ENCODE assay signal across 21 mouse cellular contexts in the genomic region with DNA sequence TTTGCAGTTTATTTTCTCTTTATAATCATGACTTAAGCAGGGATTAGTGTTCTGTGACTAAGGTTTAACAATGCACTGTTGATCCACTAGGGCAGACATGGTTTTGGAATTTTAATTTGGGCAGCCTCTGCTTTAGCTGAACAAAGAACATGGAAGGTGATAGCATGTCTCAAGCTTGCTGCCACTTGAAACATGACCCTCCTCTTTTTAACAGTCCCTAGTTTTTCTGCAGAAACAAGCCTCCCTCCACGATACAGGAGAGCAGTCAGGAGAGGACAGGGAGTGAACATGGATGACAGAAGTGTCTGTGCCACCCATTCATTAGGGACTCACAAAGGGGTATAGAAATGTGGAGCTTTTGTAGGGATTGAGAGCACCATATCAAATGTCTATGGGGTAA. TPM values are rescaled to one million over a fixed set of nuclear protein-coding genes. Genes with fewer than 3 reads are reported as not detected.
A peak's percentile ranks its signal among the peaks of the same experiment; 100 is the strongest.
DNase-seq lines count a peak whose midpoint lies in the region; ATAC-seq and TF ChIP-seq lines count a peak whose summit lies in the region.
"Had no signal": no experiment of that assay in that cellular context is flagged by ENCODE, and none has a peak within 500 bp of the region (broad histone marks: within the 10 kb centered on the region; RNA-seq: fewer than 3 reads in every experiment).

No protein-coding gene starts in this region.

- no peaks in the 10 kb centered on the region for H3K9me3 ChIP-seq in forebrain, embryonic 14.5 days (replicated peaks; ENCODE audit: control insufficient read depth, low read length)
- no peaks in the 10 kb centered on the region for H3K9me3 ChIP-seq in forebrain, postnatal 0 days (ENCODE audit: low read length)
- H3K9me3 ChIP-seq in limb, embryonic 12.5 days, result no peaks in the 10 kb centered on the region
- H3K9me3 ChIP-seq in limb, embryonic 10.5 days (replicated peaks), result no peaks in the 10 kb centered on the region
- H3K9me3 ChIP-seq in midbrain, embryonic 13.5 days, result no peaks in the 10 kb centered on the region
- H3K9me3 ChIP-seq: lung, embryonic 15.5 days had no signal

- H3K4me3 ChIP-seq in forebrain, embryonic 14.5 days (ENCODE audit: low read depth, low read length), result no peak overlapping the region
- no peak overlapping the region for H3K4me3 ChIP-seq in forebrain, postnatal 0 days (ENCODE audit: low read depth, low read length)
- H3K4me3 ChIP-seq in limb, embryonic 12.5 days (replicated peaks), result no peak overlapping the region
- H3K4me3 ChIP-seq in limb, embryonic 10.5 days, result no peak overlapping the region
- no peak overlapping the region for H3K4me3 ChIP-seq in midbrain, embryonic 13.5 days (replicated peaks)
- H3K4me3 ChIP-seq: erythroblast, embryonic 14.5 days; gastrocnemius, adult 2 months; heart, adult 2 months; lung, embryonic 15.5 days had no signal

- H3K4me1 ChIP-seq in forebrain, embryonic 14.5 days (ENCODE audit: control insufficient read depth, insufficient read depth, low read length), result no peaks in the 10 kb centered on the region
- H3K4me1 ChIP-seq in forebrain, postnatal 0 days (ENCODE audit: insufficient read depth), result no peaks in the 10 kb centered on the region
- H3K4me1 ChIP-seq in limb, embryonic 12.5 days (replicated peaks), result 0 out of 2 replicates have a peak, but pooled peaks cover 3% of the 10 kb centered on the region
- no peaks in the 10 kb centered on the region for H3K4me1 ChIP-seq in limb, embryonic 10.5 days
- H3K4me1 ChIP-seq in midbrain, embryonic 13.5 days (replicated peaks), result no peaks in the 10 kb centered on the region; the same call in 1 of the 2 replicates
- H3K4me1 ChIP-seq: lung, embryonic 15.5 days had no signal

- 11% methylated on average over 1 of the region's 1 CpGs for WGBS in forebrain, embryonic 14.5 days
- 30% methylated on average over 1 of the region's 1 CpGs for WGBS in forebrain, postnatal 0 days
- WGBS in limb, embryonic 12.5 days, result 33% methylated on average over 1 of the region's 1 CpGs
- WGBS in limb, embryonic 10.5 days, result 50% methylated on average over 1 of the region's 1 CpGs
- 0% methylated on average over 1 of the region's 1 CpGs for WGBS in midbrain, embryonic 13.5 days

- peak; percentile 62 for ATAC-seq in forebrain, embryonic 14.5 days
- ATAC-seq in forebrain, postnatal 0 days, result no peak
- peak; percentile 68; the same call in 1 of the 2 replicates for ATAC-seq in limb, embryonic 12.5 days (ENCODE audit: insufficient number of reproducible peaks, insufficient read depth, low FRiP score, low TSS enrichment, low read depth)
- ATAC-seq in midbrain, embryonic 13.5 days, result peak; percentile 69
- ATAC-seq in monocyte, adult 5-6 weeks (replicated peaks; ENCODE audit: insufficient number of reproducible peaks, low FRiP score, low TSS enrichment, poor library complexity, severe bottlenecking), result no peak
- ATAC-seq: hindbrain, postnatal 0 days had no signal

- DNase-seq in forebrain, embryonic 14.5 days (ENCODE audit: low spot score), result peak; percentile 19
- DNase-seq in forebrain, postnatal 0 days, result no peak
- no peak for DNase-seq in limb, embryonic 10.5 days (ENCODE audit: low spot score)
- peak; percentile 14 for DNase-seq in embryo, embryonic 11 days
- no peak for DNase-seq in frontal cortex, postnatal 10 days (ENCODE audit: low spot score in 2 of 2)
- DNase-seq: B cell, adult 2 months; cerebellum, adult 11-12 months; cerebellum, postnatal 36 days; gastrocnemius, adult 2 months; heart, adult 2 months; kidney, adult 18-20 months; thymus, adult 2 months had no signal

- no peaks in the 10 kb centered on the region for H3K36me3 ChIP-seq in forebrain, embryonic 14.5 days (ENCODE audit: control insufficient read depth, insufficient read depth, low read length)
- H3K36me3 ChIP-seq in forebrain, postnatal 0 days (ENCODE audit: insufficient read depth), result no peaks in the 10 kb centered on the region
- H3K36me3 ChIP-seq in limb, embryonic 12.5 days, result no peaks in the 10 kb centered on the region
- no peaks in the 10 kb centered on the region for H3K36me3 ChIP-seq in limb, embryonic 10.5 days
- no peaks in the 10 kb centered on the region for H3K36me3 ChIP-seq in midbrain, embryonic 13.5 days
- H3K36me3 ChIP-seq: lung, embryonic 15.5 days had no signal

- H3K27ac ChIP-seq in forebrain, embryonic 14.5 days (ENCODE audit: low read depth, low read length), result no peak overlapping the region
- H3K27ac ChIP-seq in forebrain, postnatal 0 days (ENCODE audit: low read depth, low read length), result no peak overlapping the region
- no peak overlapping the region for H3K27ac ChIP-seq in limb, embryonic 12.5 days
- H3K27ac ChIP-seq in limb, embryonic 10.5 days, result no peak overlapping the region
- no peak overlapping the region for H3K27ac ChIP-seq in midbrain, embryonic 13.5 days
- H3K27ac ChIP-seq: gastrocnemius, adult 2 months; heart, adult 2 months; hindbrain, postnatal 0 days; lung, embryonic 15.5 days had no signal

- H3K27me3 ChIP-seq in forebrain, embryonic 14.5 days (replicated peaks; ENCODE audit: control insufficient read depth, insufficient read depth, low read length), result peaks cover 5% of the 10 kb centered on the region; the same call in 1 of the 2 replicates
- H3K27me3 ChIP-seq in forebrain, postnatal 0 days (ENCODE audit: insufficient read depth, low read length), result no peaks in the 10 kb centered on the region
- H3K27me3 ChIP-seq in limb, embryonic 12.5 days, result peaks cover 12% of the 10 kb centered on the region
- H3K27me3 ChIP-seq in limb, embryonic 10.5 days (ENCODE audit: low read depth, poor library complexity, severe bottlenecking), result peaks cover 48% of the 10 kb centered on the region
- H3K27me3 ChIP-seq in midbrain, embryonic 13.5 days, result peaks cover 20% of the 10 kb centered on the region; the same call in 1 of the 2 replicates
- H3K27me3 ChIP-seq: lung, embryonic 15.5 days had no signal

- H3K4me2 ChIP-seq in forebrain, embryonic 14.5 days (ENCODE audit: low read length), result no peak overlapping the region
- no peak overlapping the region for H3K4me2 ChIP-seq in forebrain, postnatal 0 days (ENCODE audit: low read depth)
- no peak overlapping the region for H3K4me2 ChIP-seq in limb, embryonic 12.5 days
- H3K4me2 ChIP-seq in midbrain, embryonic 13.5 days (replicated peaks), result no peak overlapping the region
- H3K4me2 ChIP-seq: liver, embryonic 11.5 days; lung, embryonic 15.5 days had no signal

- H3K9ac ChIP-seq in forebrain, embryonic 14.5 days (ENCODE audit: low read length), result no peak overlapping the region
- no peak overlapping the region for H3K9ac ChIP-seq in forebrain, postnatal 0 days
- H3K9ac ChIP-seq in limb, embryonic 12.5 days (replicated peaks), result no peak overlapping the region
- H3K9ac ChIP-seq in midbrain, embryonic 13.5 days (replicated peaks), result no peak overlapping the region
- H3K9ac ChIP-seq: lung, embryonic 15.5 days had no signal

- no peak for TF ChIP-seq CTCF in forebrain, postnatal 0 days (IDR thresholded peaks at IDR 0.05; ENCODE audit: low read depth)

RNA-seq across cellular contexts. Expression of gene 4933400A11Rik, which starts 13.4 kb away (rescaled TPM):
- polyA plus RNA-seq in forebrain, embryonic 14.5 days (2014; fragmentation: Nextera tagmentation; extraction: Ambion mirVana), result not detected in 2 replicates
- total RNA-seq in forebrain, postnatal 0 days (2014; rRNA removed), result not detected in 2 replicates
- polyA plus RNA-seq in forebrain, postnatal 0 days (2015; fragmentation: Nextera tagmentation; extraction: Ambion mirVana), result not detected in 2 replicates
- polyA plus RNA-seq in limb, embryonic 12.5 days (2016; fragmentation: Nextera tagmentation; extraction: Ambion mirVana), result not detected in 2 replicates
- not detected in 2 replicates for polyA plus RNA-seq in limb, embryonic 10.5 days (2016; fragmentation: Nextera tagmentation; extraction: Ambion mirVana)
- not detected in 2 replicates for polyA plus RNA-seq in midbrain, embryonic 13.5 days (2015; fragmentation: Nextera tagmentation; extraction: Ambion mirVana)
- total RNA-seq in monocyte, adult 5-6 weeks (2017), result not detected in 3 replicates
- total RNA-seq: gastrocnemius, adult 2 months; heart, adult 2 months; hindbrain, postnatal 0 days; left cerebral cortex, postnatal 10 days; megakaryocyte progenitor cell, adult 5-6 weeks had no signal
- polyA plus RNA-seq: erythroblast, embryonic 14.5 days; heart, adult 2 months; hindbrain, postnatal 0 days; liver, embryonic 11.5 days; thymus, adult 2 months had no signal

Comparison
In these comparisons a context has a peak if more than half of its experiments do, and no peak if none do; other contexts are left out.
1. ATAC-seq: peak in forebrain, embryonic 14.5 days (single experiment), limb, embryonic 12.5 days (single experiment) and midbrain, embryonic 13.5 days (single experiment); none in forebrain, postnatal 0 days (single experiment) and monocyte, adult 5-6 weeks (single experiment).
2. DNase-seq: peak in forebrain, embryonic 14.5 days (single experiment) and embryo, embryonic 11 days (single experiment); none in forebrain, postnatal 0 days (single experiment), limb, embryonic 10.5 days (single experiment) and frontal cortex, postnatal 10 days (0 of 2).